Mouse (Mus musculus) left cerebral cortex, postnatal 14 days (tissue): ENCODE results near the gene Dll4. TPM values are rescaled to one million over a fixed set of nuclear protein-coding genes. Genes with fewer than 3 reads are reported as not detected.

Experiments
- DNase-seq, 2 experiments: peaks; one replicate each; pipeline ENCODE4 v3.0.0; 2021 to 2022; ENCODE audit warnings: low spot score in 2 of 2, mixed read lengths in 1 of 2
- intact Hi-C: fragments of 180-260 bp; cut with DNase I; formaldehyde crosslinking; loops from one replicate; pipeline ENCODE4 v1.15.1; 2025
- total RNA-seq, 2 experiments: library from RNA; stranded (reverse); gene quantifications; 2 replicates each; pipeline ENCODE4 v1.2.3; 2021

Gene Dll4
- total RNA-seq, 2 experiments from 2014 or later = 4.0 to 5.0 TPM

DNA sequence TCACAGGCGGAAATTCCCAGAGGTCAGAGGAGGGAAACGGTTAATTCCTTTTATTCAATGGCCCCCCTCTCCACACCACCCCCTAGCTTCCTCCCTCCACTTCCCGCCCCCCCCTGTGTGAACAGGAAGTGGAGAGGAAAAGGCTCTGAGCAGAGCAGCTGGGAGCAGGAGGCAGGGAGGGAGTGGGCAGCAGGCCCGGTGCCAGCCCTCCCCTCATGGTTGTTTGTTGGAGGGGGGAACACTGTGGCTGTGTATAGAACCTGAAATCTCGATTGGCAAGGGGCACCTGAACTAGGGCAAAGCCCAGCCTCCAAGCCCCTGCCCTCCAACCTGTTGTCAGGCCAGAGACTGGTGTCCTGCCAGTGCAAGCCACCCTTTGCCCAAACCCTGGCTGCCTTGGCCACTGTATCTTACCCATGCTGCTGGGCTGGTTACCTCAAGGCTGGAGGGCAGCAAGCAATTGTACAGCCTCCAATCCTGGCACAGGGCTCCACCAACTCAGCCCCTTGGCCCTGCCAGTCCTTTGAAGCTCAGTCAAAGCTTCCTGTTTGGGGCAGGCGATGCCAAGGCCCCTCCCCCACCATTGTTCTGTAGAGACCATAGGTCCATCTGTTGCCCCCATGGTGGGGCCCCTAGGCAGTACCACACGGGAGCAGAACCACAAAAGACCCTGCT is 24.6 kb upstream of the Dll4 start:
- intact Hi-C loops = loop anchor here (2.0 to 5.0 kb wide), 2 partner anchors 26 to 111 kb away; no protein-coding TSS in a partner anchor
- no peak for DNase-seq

DNA sequence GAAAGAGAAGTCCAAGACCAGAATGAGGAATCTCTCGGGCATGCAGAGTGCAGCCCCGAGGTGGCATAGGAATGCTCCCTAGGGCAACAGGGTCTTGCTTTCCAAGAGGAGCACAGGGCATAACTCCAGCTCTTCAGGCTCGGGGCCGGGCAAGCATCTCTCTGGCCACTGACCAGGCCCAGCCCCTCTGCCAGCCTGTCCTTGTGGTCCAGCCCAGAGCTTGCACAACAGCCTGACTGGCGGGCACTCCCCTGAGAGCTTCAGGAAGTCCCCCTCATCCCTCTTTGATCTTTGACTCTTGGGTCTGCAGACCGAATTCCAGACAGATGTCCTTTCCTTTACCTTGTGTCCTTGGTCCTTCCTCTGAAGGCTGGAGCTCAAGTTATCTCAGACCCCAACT is 22.7 kb upstream of the Dll4 start:
- no peak for DNase-seq
- intact Hi-C loops = loop anchor here (5.0 kb wide), 1 partner anchor 109 kb away; no protein-coding TSS in a partner anchor

DNA sequence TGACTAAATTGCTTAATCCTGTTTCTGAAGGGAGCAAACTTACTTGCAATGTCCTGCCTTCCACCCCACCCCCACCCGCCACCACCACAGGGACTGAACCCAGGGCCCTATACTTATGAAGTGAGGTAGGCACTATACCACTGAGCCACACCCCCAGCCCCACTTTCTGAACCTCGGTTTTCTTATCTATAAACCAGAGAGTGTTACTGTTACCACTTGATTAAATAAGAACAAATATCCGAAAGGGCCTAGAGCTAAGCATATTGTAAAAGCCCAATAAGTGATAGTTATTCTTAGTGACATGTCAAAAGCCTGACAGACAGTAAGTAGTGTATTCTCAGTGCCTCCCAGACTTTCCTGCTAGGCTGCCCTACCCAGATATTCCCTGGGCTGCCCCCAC is 21.2 kb upstream of the Dll4 start:
- intact Hi-C loops = loop anchor here (5.0 kb wide), 1 partner anchor 108 kb away; no protein-coding TSS in a partner anchor

DNA sequence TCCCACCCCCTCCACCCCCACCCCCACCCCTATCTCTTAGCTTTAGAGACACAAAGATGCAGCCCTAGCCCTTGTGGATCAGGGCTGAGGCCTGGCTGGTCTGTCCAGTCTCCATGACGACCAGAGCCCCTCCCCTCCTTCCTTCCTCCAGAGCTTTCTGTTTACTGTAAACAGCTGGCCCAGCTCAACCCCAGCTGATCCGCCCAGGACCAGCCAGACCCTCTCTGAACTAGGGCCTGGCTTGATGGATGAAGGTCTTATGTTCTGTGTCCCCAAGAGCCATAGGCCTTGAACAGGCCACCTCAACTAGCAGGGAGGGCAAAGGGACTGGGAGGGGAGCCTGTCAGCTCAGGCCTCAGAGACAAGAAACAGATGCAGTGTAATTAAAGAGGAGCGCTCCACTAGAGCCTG is 20.8 kb upstream of the Dll4 start:
- intact Hi-C loops = loop anchor here (5.0 kb wide), 1 partner anchor 107 kb away; no protein-coding TSS in a partner anchor
- no peak for DNase-seq

More for the DNA sequence above, 21.2 kb upstream of the Dll4 start:
- no peak for DNase-seq

DNA sequence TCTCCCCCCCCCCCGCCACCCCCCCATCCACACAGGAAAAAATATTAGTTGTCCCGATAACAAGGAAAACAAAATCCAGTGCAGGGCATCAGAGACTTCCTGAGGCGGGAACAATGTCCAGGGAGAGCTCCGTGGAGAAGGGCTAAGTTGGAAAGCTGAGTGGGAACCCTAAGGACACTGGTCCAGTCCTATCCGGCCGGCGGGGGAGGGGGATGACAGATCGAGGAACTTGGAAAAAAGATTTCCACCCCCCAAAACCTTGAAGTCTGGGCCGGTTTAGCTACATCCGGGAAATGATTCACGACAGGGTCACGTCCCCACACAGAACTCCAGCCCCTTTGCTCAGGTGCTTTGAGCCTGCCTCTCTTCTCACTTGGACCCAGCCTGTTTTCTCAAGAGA is 14.0 kb upstream of the Dll4 start:
- no peak for DNase-seq
- intact Hi-C loops = no loop called here

DNA sequence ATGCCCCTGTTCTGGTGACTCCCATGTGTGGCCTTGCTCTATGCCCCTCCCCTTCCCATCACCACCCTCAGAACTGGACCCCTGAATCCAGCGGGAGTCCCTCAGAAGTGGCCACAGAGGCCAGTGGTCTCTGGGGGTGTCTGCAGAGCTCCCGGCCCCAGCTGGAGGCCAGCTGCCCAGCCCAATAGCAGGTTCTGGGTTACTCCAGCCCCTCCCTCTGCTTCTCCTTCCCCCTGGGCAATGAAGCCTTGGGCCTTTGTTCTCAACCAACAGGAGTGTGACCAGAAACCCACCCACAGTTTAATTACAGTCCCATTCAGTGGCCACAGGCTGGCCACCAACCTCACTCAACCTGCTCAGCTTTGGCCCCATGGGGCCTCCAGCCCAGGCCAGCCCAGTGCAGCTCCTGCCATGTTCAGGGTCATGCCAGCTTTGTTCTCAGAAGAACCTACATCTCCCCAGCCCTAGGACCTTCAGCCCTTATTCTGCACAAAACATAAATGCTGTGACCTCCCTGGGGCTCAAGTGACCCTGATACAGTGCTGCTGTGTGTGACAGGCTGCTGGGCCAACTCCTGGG is 13.1 kb upstream of the Dll4 start:
- intact Hi-C loops = no loop called here
- no peak for DNase-seq

DNA sequence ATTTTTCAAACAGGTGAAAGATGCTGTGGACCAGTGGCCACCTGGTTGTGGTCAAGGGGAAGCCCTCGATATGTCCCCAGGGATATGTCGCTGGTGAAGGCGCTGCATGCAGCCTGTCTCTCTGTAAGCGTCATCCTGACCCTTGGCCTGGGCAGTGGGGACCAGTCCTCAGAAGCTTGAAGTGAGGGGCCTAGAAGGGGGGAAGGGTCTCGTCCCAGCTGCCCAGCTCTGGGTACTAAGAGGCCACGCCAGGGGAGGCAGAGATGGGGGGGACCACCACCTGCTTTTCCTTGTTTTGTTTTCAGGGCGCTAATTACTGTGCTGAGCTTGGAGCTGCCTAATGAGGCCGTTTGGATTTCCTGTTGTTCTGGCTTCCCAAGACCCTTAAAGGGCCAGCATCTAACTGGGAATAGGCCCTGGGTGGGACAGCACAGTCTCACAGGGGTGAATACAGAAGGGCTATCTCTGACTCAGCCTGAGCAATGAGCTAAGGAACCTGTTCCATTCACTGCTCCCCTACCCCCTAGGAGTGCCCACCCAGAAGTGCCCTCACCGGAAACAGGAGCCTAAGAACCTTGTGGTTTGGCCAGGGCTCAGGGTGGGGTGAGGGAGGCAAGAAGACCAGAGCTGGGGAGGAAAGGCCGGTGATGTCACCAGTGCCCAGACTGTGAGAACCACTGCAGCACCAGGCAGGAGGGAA is 11.7 kb upstream of the Dll4 start:
- no peak for DNase-seq
- intact Hi-C loops = no loop called here

DNA sequence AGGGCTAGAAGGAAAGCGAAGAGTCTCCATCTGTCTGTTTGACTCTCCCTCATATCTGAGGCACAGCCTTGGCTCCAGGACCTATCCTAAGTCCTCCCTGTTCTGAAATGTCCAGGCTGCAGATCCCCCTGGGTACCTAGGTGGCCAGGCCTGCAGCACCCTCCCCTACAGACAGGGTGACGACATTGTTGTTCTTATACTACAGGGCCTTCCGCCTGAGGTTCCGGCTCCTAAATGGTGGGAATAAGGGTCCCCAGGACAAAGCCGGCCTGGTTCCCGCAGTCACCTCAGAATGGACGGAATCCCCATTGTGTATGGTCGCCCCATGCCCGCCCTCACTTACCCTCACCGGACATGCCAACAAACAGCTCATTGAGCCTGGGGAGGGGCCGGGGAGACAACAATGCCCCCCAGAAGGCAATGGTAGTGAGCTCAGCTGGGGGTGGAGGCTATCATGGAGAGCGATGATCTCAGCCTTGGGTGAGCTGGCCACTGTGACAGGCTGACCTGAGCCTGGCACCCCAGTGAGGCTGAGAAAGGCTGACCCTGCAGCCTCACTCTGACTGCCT is 10.8 kb upstream of the Dll4 start:
- no peak for DNase-seq
- intact Hi-C loops = no loop called here

DNA sequence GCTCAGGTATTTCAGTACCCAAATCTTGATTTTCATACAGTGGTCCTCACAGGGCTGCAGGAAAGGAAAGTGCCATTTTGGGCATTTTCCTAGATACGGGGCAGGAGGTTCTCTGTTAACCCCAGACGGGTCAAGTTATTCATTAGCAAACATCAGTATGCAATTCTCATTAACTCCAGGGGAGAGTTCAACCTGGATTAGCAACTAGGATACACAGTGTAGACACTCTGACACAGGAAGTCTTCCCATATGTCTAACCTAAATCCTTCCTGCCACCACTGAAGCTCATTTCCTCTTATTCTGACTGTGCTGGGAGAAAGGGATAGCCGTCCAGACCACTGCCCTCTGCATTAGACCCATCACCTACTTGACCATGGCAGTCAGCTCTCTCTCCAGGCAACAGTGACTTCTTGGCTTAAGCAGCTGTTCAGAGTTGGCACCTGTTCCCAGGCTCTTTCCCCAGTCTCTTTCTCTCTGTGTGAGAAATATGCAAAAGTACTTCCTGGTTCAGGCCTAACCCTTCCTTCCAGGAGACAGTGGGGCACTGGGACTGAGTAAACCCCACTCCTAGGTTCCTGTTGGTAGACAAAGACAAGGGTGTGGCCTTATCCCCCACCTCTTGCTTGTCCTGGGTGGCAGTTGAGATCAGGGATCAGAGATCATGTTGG is 7.4 kb upstream of the Dll4 start:
- DNase-seq = no peak
- intact Hi-C loops = no loop called here

DNA sequence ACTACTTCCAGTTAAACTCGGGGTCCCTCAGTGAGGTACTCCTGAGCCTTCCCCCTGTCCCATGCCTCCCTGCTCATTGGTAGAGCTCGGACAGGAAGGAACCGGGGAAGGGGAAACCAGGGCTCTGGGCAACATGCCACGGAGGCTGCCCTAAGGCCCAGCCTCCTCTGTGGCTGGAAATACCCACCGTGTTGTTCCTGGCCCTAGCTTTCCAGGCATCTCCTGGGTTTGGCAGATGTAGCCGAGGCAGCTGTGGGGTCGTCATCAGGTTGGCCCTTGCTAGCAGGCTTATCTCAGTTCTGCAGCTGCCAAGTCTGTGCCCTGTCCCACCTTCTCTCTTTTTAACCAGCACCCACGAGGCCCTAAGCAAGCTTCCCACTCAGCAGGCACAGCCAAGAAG is 5.0 kb upstream of the Dll4 start:
- no peak for DNase-seq
- intact Hi-C loops = no loop called here

DNA sequence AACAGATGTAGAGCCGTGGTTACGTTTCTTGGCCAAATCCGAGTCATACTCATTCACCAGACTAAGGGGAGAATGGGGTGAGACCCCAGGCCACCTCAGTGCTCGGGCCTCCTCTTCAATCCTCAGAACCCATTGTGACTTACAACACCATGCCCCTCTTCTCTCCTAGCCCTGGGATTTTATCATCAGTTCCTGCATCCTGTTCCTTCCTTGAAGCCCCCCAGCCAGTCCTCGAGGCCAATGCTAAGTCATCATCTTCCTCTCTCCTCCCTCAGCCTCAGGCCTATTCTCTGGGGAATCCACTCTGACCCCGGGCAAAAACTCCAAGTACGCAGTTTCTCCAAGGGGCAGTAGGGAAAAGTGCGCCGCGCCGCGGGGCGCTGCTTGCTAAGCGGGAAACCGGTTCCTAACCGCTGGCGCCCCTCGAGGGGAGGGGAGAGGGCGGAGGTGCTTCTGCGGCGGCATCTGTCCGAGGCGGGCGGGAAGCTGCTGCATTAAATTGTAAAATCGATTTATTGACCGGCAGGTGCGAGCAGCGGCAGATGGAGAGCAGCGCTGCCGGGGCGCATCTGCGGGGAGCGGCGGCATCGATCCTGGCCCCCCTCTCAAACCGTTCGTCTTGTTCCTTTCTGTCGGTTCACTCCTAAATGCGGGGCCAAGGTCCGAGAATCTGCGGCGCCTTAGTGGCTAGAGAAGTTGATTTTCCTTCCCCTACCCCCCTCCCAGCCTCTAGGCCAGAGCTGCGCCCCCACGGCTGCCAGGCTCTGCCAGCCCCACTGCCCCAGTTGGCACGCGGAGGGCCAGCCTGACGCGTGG is 3.6 kb upstream of the Dll4 start:
- intact Hi-C loops = no loop called here
- DNase-seq = no peak

DNA sequence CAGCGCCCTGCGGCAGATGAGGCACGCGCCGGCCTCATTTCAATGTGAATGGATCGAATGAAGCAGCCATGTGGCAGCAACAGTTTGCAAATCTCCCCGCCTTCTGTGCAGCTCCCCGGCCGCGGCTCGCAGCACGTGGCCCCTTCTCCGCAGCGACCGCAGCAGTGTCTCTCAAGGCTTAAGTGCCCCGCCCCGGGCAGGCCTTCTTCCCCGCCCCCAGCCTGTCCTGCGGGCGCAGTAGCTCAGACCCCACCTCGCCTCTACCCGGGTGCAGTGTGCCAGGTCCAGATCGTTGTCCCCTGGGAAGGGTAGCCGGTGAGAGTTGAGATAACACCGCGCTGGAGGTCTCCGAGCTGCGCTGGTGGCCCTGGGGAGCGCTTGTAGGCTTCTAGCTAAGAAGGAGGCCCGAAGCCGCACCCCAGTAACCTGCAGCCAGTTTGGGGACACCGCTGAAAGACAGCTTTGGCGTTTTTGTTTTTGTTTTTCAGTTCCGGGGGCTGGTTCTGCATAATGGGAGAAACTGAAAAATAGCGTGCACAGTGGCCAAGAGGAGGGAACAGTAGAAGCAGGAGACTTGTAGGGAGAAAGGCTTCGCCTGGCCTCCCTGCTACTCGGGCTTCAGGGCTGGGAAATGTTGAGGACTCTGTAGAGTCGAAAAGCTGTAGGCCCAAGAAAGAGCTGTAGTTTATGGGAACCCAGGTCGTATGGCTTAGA is 2.8 kb upstream of the Dll4 start:
- DNase-seq = peak; percentile 69 to 70
- intact Hi-C loops = no loop called here

DNA sequence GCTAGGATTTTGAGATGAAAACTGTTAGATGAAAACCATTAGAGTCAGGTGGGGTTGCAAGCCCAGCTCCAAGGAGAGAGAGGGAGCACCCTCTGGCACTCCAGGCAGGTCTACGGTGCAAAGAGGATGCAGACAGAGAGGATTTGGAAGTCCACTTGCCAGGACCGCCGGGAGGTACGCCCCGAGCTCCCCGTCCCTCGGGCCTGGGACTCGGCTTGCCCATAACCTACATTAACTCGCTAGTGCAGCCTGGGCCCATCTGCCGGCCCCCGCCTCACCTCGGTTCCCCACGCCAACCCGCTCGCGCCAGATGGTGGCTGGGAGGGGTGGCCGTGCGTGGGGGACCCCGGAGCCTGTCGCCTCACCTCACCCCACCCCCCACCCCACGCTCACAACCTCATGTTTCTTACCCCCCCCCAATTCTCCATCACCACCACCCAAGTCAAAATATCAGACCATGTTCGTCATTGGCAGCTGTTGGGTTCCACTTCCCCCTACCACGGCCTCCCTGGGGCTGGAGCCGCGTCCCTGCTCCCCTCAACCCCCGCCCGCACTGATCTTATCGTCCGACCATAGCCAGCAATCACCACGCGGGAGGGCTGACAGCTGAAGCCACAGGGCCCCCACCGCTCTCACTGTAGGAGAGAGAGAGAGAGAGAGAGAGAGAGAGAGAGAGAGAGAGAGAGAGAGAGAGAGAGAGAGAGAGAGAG is 1.6 kb upstream of the Dll4 start:
- DNase-seq = no peak
- intact Hi-C loops = no loop called here

DNA sequence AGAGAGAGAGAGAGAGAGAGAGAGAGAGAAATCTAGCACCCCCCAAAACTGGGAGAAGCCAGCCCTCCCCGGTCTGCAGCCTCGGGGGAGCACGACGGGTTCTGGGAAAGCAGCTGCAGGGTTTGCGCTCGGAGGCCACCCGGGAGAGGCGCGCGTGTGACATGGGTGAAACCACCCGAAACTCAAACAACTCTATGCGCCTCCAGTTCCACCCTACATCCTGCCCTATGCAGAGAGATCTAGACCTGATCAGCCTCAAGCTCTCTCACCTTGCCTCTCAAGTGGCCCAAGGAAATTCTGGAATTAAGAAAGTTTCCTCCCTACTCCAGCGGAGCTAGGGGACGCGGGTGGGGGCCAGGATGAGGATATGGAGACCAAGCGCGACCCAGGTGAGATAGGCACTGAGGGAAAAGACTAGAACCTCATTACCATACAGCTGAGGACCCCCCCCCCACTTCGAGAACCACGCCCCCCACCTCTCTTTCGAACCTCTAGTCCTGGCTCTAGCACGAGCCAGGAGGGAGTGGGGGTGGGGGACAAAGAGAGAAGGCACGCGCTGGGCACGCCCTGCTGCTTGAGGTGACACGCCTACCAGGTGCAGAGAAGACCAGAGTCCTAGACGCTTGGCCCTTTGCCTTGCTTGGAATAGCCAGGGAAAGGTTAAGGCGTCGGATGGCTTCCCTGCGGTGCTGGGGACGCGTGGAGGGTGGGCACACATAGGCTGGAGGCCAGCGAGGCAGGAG is 837 bp upstream of the Dll4 start:
- intact Hi-C loops = no loop called here
- no peak for DNase-seq

DNA sequence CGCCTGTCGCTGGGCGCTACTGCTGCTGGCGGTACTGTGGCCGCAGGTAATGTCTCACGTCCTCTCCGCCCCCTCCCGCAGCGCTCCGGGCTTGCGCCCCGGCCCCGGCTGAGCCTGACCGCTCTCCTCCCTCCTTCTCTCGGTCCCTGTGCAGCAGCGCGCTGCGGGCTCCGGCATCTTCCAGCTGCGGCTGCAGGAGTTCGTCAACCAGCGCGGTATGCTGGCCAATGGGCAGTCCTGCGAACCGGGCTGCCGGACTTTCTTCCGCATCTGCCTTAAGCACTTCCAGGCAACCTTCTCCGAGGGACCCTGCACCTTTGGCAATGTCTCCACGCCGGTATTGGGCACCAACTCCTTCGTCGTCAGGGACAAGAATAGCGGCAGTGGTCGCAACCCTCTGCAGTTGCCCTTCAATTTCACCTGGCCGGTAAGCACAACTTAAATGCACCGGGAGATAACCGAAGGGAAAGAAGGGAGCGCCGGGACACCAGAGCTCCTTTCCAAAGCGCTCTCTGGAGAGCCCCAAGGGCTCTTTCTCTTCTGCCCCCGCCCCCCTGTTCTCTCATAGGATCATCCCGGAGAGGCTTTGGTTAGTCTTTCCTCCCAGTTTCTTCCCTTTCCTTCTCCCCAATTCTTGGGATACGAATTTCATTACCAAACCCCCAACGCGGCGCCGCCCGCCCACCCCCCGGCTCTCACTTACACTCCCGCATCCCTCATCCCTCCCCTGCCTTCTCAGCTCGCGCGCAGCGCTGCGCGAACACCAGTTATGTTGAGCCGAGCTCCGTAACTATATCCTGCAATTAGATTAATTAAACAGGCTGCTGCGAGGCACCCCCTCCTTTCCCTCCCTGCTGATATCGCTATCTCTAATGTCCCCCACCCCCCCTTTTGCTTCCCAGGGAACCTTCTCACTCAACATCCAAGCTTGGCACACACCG is 847 bp downstream of the Dll4 start:
- intact Hi-C loops = loop anchor here (2.0 kb wide), 1 partner anchor 26 kb away; no protein-coding TSS in a partner anchor
- no peak for DNase-seq

DNA sequence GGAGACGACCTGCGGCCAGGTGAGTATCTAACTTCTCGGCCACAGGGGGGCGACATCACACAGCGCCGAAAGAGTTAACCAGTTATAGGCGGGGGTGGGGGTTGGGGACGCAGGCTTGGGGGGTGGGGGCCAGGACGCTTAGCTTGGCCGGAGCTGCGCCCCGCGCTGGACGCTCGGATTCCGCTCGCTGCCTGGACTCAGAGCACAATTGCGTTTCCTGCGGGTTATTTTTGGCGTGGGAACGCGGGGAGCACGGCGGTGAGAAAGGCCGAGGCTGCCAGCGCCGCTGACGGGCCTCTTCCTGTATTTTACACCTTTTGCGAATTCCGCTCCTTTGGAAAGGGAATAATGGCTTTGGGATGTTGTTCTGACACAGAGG is 1.5 kb downstream of the Dll4 start:
- peak in 1 of 2 experiments; percentile 40 for DNase-seq
- intact Hi-C loops = loop anchor here (2.0 kb wide), 1 partner anchor 26 kb away; no protein-coding TSS in a partner anchor
